Mouse (Mus musculus): ENCODE data around the gene Gab1.
A peak's percentile ranks its signal among the peaks of the same experiment; 100 is the strongest.

Gene Gab1

DNA sequence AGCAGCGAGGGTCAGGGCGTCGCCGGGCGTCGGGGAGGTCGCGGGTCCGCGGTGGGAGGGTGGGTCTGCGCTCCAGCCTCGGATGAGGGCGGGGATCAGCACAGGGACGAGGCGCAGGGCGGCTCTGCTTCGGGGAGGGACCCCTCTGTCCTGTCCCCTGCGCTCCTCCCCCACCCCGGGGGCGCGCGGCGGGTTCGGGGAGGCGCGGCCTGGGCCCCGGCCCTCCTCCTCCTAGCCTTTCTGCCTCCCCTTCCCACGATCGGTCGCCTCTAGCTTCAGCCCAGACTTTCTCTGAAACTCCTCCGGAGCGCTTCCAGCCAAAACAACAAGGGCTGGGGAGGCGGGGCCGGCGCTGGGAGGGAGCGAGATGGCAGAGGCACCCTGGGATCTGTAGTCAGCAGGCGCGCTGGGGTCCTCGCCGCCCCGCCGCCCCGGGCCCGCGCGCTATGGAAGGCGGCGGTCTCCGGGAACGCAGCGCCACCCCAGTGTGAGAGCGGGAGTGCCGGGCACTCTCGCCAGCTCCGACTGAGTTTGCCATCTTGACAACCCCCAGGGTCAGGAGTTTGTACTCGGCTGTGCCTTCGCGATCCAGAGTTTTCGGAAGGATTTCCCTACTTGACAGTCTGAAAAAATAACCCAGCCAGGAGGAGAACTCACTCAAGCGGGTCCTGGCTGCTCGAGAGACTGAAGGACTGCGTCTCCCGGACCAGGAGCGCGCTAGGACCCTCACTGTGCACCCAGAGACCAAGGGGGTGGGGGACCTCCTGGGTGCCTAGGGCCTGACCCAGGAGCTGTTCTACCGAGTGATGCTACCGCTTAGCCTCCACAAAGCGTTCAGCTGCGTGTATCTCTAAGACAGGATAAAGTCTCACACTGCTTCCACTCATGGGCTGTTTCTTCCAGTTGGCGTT lies at the start of gene Gab1:
Gab1 (minus strand) TSS at position 324 of the 911 bp plus-strand sequence.
- peak; percentile 30; the same call in 1 of the 2 replicates for TF ChIP-seq GATA4 (IDR thresholded peaks at IDR 0.05; ENCODE audit: insufficient replicate concordance, low read length)

- TF ChIP-seq GATA4 (IDR thresholded peaks at IDR 0.05; ENCODE audit: insufficient replicate concordance, low read length), result no peak
Observed at GRCm38 (mm10) chr8:80928770-80929169, 48.5 kb upstream of the Gab1 start.

DNA sequence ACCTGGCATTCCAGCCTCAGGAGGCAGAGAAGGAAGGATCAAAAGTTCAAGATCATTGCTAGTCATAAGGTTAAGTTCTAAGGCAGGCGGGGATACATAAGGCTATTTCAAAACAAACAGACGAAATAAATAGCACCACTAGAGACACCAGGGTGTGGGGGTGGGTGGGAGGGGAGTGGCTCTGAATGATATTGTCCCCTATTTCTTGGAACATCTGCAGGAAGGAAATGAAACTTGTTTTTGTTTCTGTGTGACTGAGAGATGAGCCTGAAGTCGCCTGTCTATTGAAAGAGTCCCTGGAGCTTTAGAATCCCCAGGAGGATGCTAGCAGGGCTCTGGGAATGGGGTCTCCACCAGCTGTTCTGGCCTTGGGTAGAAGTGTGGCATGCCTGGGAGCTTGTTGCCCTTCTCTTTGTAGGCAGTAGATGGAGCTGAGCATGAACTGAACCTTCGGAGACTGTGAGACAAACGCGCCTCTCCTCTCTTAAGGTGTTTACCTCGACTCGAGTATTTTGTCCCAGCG lies 43.5 kb upstream of the Gab1 start:
- no peak for TF ChIP-seq GATA4 (IDR thresholded peaks at IDR 0.05; ENCODE audit: insufficient replicate concordance, low read length)

- TF ChIP-seq GATA4 (IDR thresholded peaks at IDR 0.05; ENCODE audit: insufficient replicate concordance, low read length), result no peak
Observed at GRCm38 (mm10) chr8:80922642-80923041, 42.3 kb upstream of the Gab1 start.

DNA sequence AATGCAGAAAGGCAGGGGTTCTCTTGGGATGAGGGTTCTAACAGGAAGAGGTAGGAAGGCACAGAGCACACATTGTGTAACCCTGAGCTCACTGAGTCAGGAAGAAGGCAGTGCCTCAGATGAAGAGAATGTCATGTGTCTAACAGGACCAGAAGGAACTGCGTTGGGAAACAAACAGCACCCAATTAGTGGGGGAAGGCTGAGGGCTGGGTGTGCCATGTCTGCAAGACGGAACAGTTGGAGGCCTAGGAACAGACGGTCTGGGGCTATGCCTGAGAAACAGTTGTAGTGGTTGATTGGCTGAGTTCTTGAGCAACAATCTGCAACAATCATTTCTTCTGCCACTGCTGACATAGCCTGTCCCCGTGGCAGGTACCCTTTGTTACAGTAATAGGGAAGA lies 38.8 kb upstream of the Gab1 start:
- no peak for TF ChIP-seq GATA4 (IDR thresholded peaks at IDR 0.05; ENCODE audit: insufficient replicate concordance, low read length)

GRCm38 (mm10) chr8:80918531-80918930 lies 38.2 kb upstream of the Gab1 start:
- no peak for TF ChIP-seq GATA4 (IDR thresholded peaks at IDR 0.05; ENCODE audit: insufficient replicate concordance, low read length)

DNA sequence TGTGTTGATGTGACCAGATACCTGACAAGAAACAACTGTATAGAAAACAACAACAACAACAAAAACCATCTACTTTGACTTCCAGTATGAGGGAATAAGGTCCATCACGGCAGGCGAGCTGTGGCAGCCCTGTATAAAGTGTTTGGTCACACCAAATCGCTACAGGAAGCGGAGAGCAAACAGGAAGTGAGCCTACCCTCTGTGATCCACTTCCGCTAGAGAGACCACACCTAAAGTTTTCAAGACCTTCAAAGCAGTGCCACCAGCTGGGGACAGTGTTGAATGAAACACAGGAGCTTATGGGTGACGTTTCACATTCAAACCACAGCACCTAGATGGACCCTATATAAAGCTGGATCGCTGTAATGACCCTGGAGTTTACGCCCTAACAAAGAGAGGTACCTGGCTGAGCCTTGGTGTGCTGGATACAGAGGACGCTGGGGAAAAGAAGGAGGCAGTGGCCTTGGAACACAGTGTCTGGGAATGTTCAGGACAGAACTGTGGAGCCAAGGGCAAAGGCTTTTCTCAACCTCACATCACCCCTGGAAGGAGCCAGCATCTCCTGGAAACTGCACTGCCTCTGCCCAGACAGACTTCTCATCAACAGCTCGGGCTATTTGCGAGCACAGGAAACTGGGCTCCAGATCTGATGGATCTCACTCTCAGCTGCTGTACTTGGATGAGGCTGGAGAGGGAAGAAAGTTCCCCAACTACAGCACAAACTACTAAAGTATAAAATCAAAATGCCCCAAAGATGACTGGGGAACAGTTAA lies 36.3 kb upstream of the Gab1 start:
- no peak for TF ChIP-seq GATA4 (IDR thresholded peaks at IDR 0.05; ENCODE audit: insufficient replicate concordance, low read length)

- TF ChIP-seq GATA4 (IDR thresholded peaks at IDR 0.05; ENCODE audit: insufficient replicate concordance, low read length), result peak; percentile 58; the same call in 1 of the 2 replicates
Observed at GRCm38 (mm10) chr8:80913016-80913748, 32.9 kb upstream of the Gab1 start.

- no peak for TF ChIP-seq GATA4 (IDR thresholded peaks at IDR 0.05; ENCODE audit: insufficient replicate concordance, low read length)
Observed at GRCm38 (mm10) chr8:80911400-80911799, 31.1 kb upstream of the Gab1 start.

GRCm38 (mm10) chr8:80908262-80908907 lies 28.1 kb upstream of the Gab1 start:
- TF ChIP-seq GATA4 (IDR thresholded peaks at IDR 0.05; ENCODE audit: insufficient replicate concordance, low read length), result no peak

GRCm38 (mm10) chr8:80902354-80902753 lies 22.0 kb upstream of the Gab1 start:
- no peak for TF ChIP-seq GATA4 (IDR thresholded peaks at IDR 0.05; ENCODE audit: insufficient replicate concordance, low read length)

GRCm38 (mm10) chr8:80899364-80899763 lies 19.0 kb upstream of the Gab1 start:
- no peak for TF ChIP-seq GATA4 (IDR thresholded peaks at IDR 0.05; ENCODE audit: insufficient replicate concordance, low read length)

GRCm38 (mm10) chr8:80896026-80896425 lies 15.7 kb upstream of the Gab1 start:
- TF ChIP-seq GATA4 (IDR thresholded peaks at IDR 0.05; ENCODE audit: insufficient replicate concordance, low read length), result no peak

DNA sequence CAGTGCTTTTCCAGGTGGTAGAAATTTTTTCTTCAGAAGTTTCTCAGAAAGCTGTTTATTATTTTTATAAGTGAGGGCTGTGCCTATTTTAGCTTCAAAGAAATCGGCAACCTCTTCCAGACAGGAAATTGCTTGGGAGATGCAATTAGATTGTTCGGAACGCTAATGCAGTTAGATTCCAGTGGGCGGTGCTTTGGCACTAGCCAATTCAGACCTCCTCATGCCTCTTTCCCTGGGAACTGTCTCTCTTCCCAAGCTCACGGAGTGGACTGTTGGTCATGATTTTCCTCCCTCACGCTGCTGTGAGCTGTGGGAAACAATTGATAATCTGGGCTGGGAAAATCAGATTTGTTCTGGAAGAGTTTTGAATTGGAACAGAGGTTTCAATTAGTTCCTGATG lies 15.1 kb upstream of the Gab1 start:
- peak; percentile 18; the same call in 1 of the 2 replicates for TF ChIP-seq GATA4 (IDR thresholded peaks at IDR 0.05; ENCODE audit: insufficient replicate concordance, low read length)
